Mouse (Mus musculus) liver, embryonic 12.5 days (tissue): ENCODE results near the gene Plk5. TPM values are rescaled to one million over a fixed set of nuclear protein-coding genes. Genes with fewer than 3 reads are reported as not detected.

ENCODE experiments used
- ATAC-seq: fragments of 200-750 bp; cut with Nextera tagmentation; 2 replicates; pipeline ENCODE4 v1.8.0; 2017; ENCODE audit warnings: moderate number of reproducible peaks, mild to moderate bottlenecking, moderate library complexity
- H3K27ac ChIP-seq: fragments of 300-500 bp; sonication (generic); 2 replicates; pipeline ENCODE4 v1.5.1; 2016; ENCODE audit warnings: mild to moderate bottlenecking
- H3K27me3 ChIP-seq: fragments of 300-500 bp; sonication (generic); replicated peaks from 2 replicates; pipeline ENCODE4 v1.6.1; 2016; ENCODE audit warnings: mild to moderate bottlenecking, moderate library complexity
- H3K36me3 ChIP-seq: fragments of 300-500 bp; sonication (generic); 2 replicates; pipeline ENCODE4 v1.6.1; 2016; ENCODE audit warnings: mild to moderate bottlenecking, moderate library complexity
- H3K4me1 ChIP-seq: fragments of 300-500 bp; sonication (generic); 2 replicates; pipeline ENCODE4 v1.6.1; 2016
- H3K4me2 ChIP-seq: fragments of 300-500 bp; sonication (generic); 2 replicates; pipeline ENCODE4 v1.6.1; 2016; ENCODE audit warnings: mild to moderate bottlenecking, moderate library complexity
- H3K4me3 ChIP-seq: fragments of 300-500 bp; sonication (generic); 2 replicates; pipeline ENCODE4 v1.5.1; 2016; ENCODE audit warnings: mild to moderate bottlenecking, moderate library complexity
- H3K9ac ChIP-seq: fragments of 300-500 bp; sonication (generic); 2 replicates; pipeline ENCODE4 v1.6.1; 2016; ENCODE audit warnings: mild to moderate bottlenecking, moderate library complexity
- H3K9me3 ChIP-seq: fragments of 300-500 bp; sonication (generic); replicated peaks from 2 replicates; pipeline ENCODE4 v1.6.1; 2016; ENCODE audit warnings: mild to moderate bottlenecking, moderate library complexity
- WGBS: fragments of 180-500 bp; shearing (Covaris S2); methylation state at CpG from one replicate; pipeline ENCODE4 v1.1.7; 2016; ENCODE audit not compliant: insufficient replicate concordance; 5-methylcytosine and 5-hydroxymethylcytosine counted together
- polyA plus RNA-seq: library from polyadenylated mRNA; unstranded; fragments of >200 nt; fragmentation: Nextera tagmentation; extraction: Ambion mirVana; gene quantifications from 2 replicates; pipeline ENCODE4 v1.2.1, GENCODE M21; 2016

The Plk5 gene
- polyA plus RNA-seq, 1 experiment from 2014 or later: 0.06 TPM

- Histone ChIP-seq H3K27ac (peak overlapping the region; percentile 99), H3K27me3 (no peaks in the 10 kb centered on the region), H3K4me2 (peak overlapping the region; percentile 95), H3K9ac (peak overlapping the region; percentile 96), H3K4me1 (peaks cover 67% of the 10 kb centered on the region), H3K36me3 (peaks cover 60% of the 10 kb centered on the region), H3K4me3 (peak overlapping the region; percentile 82), H3K9me3 (no peaks in the 10 kb centered on the region)
- WGBS: 74% methylated on average over 11 of the region's 11 CpGs
- no peak for ATAC-seq
Measured at GRCm38 (mm10) chr10:80396822-80397523, 40.7 kb downstream of the Plk5 start.

GRCm38 (mm10) chr10:80397524-80398173 lies 41.4 kb downstream of the Plk5 start:
- Histone ChIP-seq H3K9ac (peak overlapping the region; percentile 96), H3K36me3 (peaks cover 60% of the 10 kb centered on the region), H3K27ac (peak overlapping the region; percentile 99), H3K27me3 (no peaks in the 10 kb centered on the region), H3K4me3 (peak overlapping the region; percentile 82), H3K9me3 (no peaks in the 10 kb centered on the region), H3K4me1 (peaks cover 67% of the 10 kb centered on the region), H3K4me2 (peak overlapping the region; percentile 95)
- no peak for ATAC-seq
- 52% methylated on average over 8 of the region's 8 CpGs for WGBS

- Histone ChIP-seq H3K9ac (peak overlapping the region; percentile 96), H3K27me3 (no peaks in the 10 kb centered on the region), H3K4me1 (peaks cover 62% of the 10 kb centered on the region), H3K36me3 (peaks cover 60% of the 10 kb centered on the region), H3K27ac (peak overlapping the region; percentile 99), H3K4me2 (peak overlapping the region; percentile 95), H3K9me3 (no peaks in the 10 kb centered on the region), H3K4me3 (peak overlapping the region; percentile 82)
- 0% methylated on average over 1 of the region's 1 CpGs for WGBS
- no peak for ATAC-seq
Measured at GRCm38 (mm10) chr10:80398174-80398535, 41.9 kb downstream of the Plk5 start.

- H3K4me3 ChIP-seq: peak overlapping the region; percentile 82
- peak overlapping the region; percentile 95 for H3K4me2 ChIP-seq
- H3K4me1 ChIP-seq: peaks cover 61% of the 10 kb centered on the region
- WGBS: 2% methylated on average over 59 of the region's 59 CpGs
- peaks cover 60% of the 10 kb centered on the region for H3K36me3 ChIP-seq
- peak; percentile 75 for ATAC-seq
- no peaks in the 10 kb centered on the region for H3K27me3 ChIP-seq
- H3K9ac ChIP-seq: peak overlapping the region; percentile 96
- peak overlapping the region; percentile 99 for H3K27ac ChIP-seq
- no peaks in the 10 kb centered on the region for H3K9me3 ChIP-seq
Measured at GRCm38 (mm10) chr10:80398719-80399190, 42.5 kb downstream of the Plk5 start.

- ATAC-seq: peak; percentile 93
- Histone ChIP-seq H3K4me1 (peaks cover 62% of the 10 kb centered on the region), H3K36me3 (peaks cover 60% of the 10 kb centered on the region), H3K4me3 (peak within 1 kb of the TSS; percentile 82), H3K9ac (peak within 1 kb of the TSS; percentile 96), H3K27me3 (no peaks in the 10 kb centered on the region), H3K27ac (peak within 1 kb of the TSS; percentile 99), H3K4me2 (peak within 1 kb of the TSS; percentile 95), H3K9me3 (no peaks in the 10 kb centered on the region)
- WGBS: under 1% methylated on average over 81 of the region's 82 CpGs
Measured at GRCm38 (mm10) chr10:80399191-80399972, 43.1 kb downstream of the Plk5 start, which contains the start of gene Mbd3. TSS of gene Mbd3 (minus strand) at chr10:80399550.

- Histone ChIP-seq H3K27me3 (no peaks in the 10 kb centered on the region), H3K9me3 (no peaks in the 10 kb centered on the region), H3K36me3 (peaks cover 59% of the 10 kb centered on the region), H3K4me2 (peak overlapping the region; percentile 95), H3K4me1 (peaks cover 67% of the 10 kb centered on the region), H3K27ac (peak overlapping the region; percentile 89), H3K9ac (peak overlapping the region; percentile 79), H3K4me3 (peak overlapping the region; percentile 82)
- WGBS: 12% methylated on average over 17 of the region's 17 CpGs
- ATAC-seq: no peak
Measured at GRCm38 (mm10) chr10:80399973-80400703, 43.9 kb downstream of the Plk5 start.

GRCm38 (mm10) chr10:80400704-80401161 lies 44.5 kb downstream of the Plk5 start:
- WGBS: 53% methylated on average over 4 of the region's 4 CpGs

GRCm38 (mm10) chr10:80403044-80403692 lies 46.9 kb downstream of the Plk5 start:
- H3K4me1 ChIP-seq: peaks cover 59% of the 10 kb centered on the region
- no peak for ATAC-seq
- H3K4me3 ChIP-seq: no peak overlapping the region
- H3K9ac ChIP-seq: no peak overlapping the region
- no peak overlapping the region for H3K27ac ChIP-seq
- WGBS: 92% methylated on average over 4 of the region's 4 CpGs
- H3K27me3 ChIP-seq: no peaks in the 10 kb centered on the region
- H3K9me3 ChIP-seq: no peaks in the 10 kb centered on the region
- H3K4me2 ChIP-seq: no peak overlapping the region
- peaks cover 44% of the 10 kb centered on the region for H3K36me3 ChIP-seq

More at GRCm38 (mm10) chr10:80400704-80401161, 44.5 kb downstream of the Plk5 start:
- Histone ChIP-seq H3K27ac (peak overlapping the region; percentile 89), H3K27me3 (no peaks in the 10 kb centered on the region), H3K4me2 (peak overlapping the region; percentile 95), H3K36me3 (peaks cover 56% of the 10 kb centered on the region), H3K9me3 (no peaks in the 10 kb centered on the region), H3K4me3 (peak overlapping the region; percentile 82; the same call in 1 of the 2 replicates), H3K4me1 (peaks cover 67% of the 10 kb centered on the region), H3K9ac (peak overlapping the region; percentile 79; the same call in 1 of the 2 replicates)
- ATAC-seq: no peak

- H3K4me3 ChIP-seq: peak overlapping the region; percentile 87
- no peaks in the 10 kb centered on the region for H3K27me3 ChIP-seq
- ATAC-seq: no peak
- H3K9me3 ChIP-seq: no peaks in the 10 kb centered on the region
- peaks cover 65% of the 10 kb centered on the region for H3K36me3 ChIP-seq
- H3K9ac ChIP-seq: peak overlapping the region; percentile 88
- peak overlapping the region; percentile 91 for H3K4me2 ChIP-seq
- WGBS: 42% methylated on average over 10 of the region's 10 CpGs
- peak overlapping the region; percentile 92 for H3K27ac ChIP-seq
- peaks cover 62% of the 10 kb centered on the region for H3K4me1 ChIP-seq
Measured at GRCm38 (mm10) chr10:80405481-80406173, 49.4 kb downstream of the Plk5 start.

- H3K27ac ChIP-seq: peak within 1 kb of the TSS; percentile 92
- peak within 1 kb of the TSS; percentile 91 for H3K4me2 ChIP-seq
- 2% methylated on average over 27 of the region's 27 CpGs for WGBS
- no peaks in the 10 kb centered on the region for H3K27me3 ChIP-seq
- H3K9me3 ChIP-seq: no peaks in the 10 kb centered on the region
- peak; percentile 83 for ATAC-seq
- H3K36me3 ChIP-seq: peaks cover 68% of the 10 kb centered on the region
- peak within 1 kb of the TSS; percentile 88 for H3K9ac ChIP-seq
- H3K4me1 ChIP-seq: peaks cover 56% of the 10 kb centered on the region
- H3K4me3 ChIP-seq: peak within 1 kb of the TSS; percentile 87
Measured at GRCm38 (mm10) chr10:80406684-80407501, 50.6 kb downstream of the Plk5 start, which contains the start of gene Uqcr11. TSS of gene Uqcr11 (minus strand) at chr10:80406830.
